Mouse (Mus musculus) testis, postnatal 14 days (tissue): ENCODE measurements at regions not wholly inside any gene's neighbourhood (a gene's known extent, or its start where the extent isn't known, plus 50 kb on each side); places are given as distances from the start of the nearest gene placed in this dataset.
A peak's percentile ranks its signal among the peaks of the same experiment; 100 is the strongest.

Source experiments
- DNase-seq: peaks from one replicate; pipeline ENCODE4 v3.0.0; 2021; ENCODE audit warnings: low spot score

DNA sequence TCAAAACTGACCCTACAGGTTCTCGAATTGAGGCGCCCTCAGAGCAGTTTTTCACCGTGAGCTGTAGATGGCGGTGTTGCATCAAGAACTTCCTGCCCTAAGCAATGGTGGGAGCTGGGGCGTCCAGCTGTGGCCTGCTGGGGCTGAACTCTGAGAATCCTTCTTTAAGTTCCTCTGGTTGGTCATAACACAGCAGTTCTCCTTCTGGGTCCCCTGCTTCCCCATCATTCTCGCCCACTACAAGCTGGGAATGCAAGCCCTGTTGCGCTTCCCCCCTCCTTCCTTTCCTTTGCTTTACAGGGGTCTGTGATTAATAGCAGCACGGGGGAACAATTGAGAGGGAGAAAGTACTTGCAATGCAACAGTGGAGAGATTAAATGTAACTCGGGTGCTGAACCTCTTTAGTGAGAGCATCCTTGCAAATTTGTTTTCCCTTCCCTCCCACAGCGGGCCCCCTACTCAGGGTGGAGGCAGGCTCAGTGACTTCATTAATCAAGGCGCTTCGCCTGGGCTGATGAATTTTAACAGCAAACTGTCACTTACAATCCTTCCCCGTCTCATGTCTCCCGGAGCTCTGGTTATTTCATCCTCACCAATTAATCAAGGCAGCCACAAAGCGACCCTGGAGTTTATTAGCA, 794.3 kb upstream of the Api5 start:
- DNase-seq: peak; percentile 15

DNA sequence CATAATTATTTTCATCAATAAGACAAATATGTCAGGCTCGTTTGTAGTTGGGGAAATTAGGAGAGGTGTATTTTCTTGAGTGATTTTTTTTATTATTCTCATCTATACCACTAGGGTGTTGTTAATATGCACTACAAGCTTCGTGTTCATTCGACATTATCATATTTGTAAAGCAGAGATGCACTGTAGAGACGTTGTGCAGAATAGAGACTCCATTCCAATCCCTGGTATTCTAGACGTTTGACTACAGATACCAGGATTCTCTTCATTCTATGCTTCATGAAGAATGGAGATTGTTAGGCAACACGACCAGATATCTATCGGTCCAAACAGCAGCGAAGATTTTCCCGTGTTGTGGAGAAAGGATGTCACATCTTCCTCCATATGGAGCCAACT, 793.8 kb upstream of the Api5 start:
- DNase-seq: no peak

DNA sequence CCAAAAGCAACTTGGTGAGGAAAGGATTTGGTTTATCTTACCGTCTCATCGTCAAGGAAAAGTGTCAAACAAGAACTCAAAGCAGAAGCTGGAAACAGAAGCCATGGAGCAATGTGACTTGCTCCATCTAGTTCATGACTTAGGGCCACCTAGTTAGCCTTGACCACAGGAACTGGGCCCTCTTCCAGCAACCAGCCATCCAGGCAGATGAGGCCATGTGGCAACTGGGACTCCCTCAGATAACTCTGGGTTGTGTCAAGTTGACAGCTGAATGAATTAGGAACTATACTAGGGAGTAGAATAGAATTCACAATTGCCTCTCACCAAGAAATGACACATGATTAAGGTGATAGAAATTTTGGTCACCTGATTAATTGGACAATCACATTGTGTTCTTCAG, 791.5 kb upstream of the Api5 start:
- no peak for DNase-seq

DNA sequence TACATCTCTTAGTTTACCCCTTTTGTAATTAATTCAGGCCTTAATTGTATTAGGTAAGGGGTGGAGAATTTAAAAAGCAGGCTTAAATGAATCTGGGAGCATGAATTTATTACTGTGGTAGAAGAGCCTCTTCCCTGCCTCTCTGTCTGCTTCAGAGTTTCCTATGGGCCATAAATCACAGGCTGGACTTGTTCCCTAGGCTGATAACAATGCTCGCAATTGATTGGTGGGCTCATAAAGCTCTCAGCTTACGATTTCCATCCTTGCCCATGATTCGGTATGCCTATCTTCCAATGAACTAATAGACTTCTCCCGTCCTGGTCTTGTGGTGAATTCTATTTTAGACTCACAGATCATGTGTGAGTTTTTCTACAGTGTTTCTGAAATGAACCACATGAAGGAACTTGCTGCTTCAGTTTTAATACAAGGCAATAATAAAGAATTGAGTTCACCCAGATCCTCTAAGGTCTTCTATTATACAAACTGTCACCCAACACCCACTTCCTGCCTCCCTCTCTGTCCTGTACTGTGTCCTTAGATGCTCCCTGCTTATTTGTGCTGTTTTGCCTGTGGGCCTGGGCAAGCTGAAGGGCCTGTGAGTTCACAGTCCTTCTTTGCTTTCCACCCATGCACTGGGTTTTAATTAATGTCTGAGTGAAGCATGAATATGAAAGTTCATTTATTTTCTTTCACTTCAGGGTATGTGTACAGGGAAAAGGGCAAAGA, 772.4 kb upstream of the Api5 start:
- DNase-seq: no peak
